Mouse (Mus musculus) left cerebral cortex, postnatal 36 days (tissue): ENCODE data around the gene Aurkaip1. TPM values are rescaled to one million over a fixed set of nuclear protein-coding genes. Genes with fewer than 3 reads are reported as not detected.
"Not testable (repeated sequence)": the region's sequence is repeated elsewhere in the genome, so short reads cannot be mapped to it uniquely, and the experiment has no call there.

Experiments
- DNase-seq, 2 experiments: peaks; one replicate each; pipeline ENCODE4 v3.0.0; 2021 to 2022; ENCODE audit warnings: low spot score in 2 of 2, mixed read lengths in 1 of 2
- intact Hi-C: fragments of 180-260 bp; cut with DNase I; formaldehyde crosslinking; loops from one replicate; pipeline ENCODE4 v1.15.1; 2025
- total RNA-seq, 2 experiments: library from RNA; stranded (reverse); gene quantifications; 2 replicates each; pipeline ENCODE4 v1.2.3; 2021

Aurkaip1 gene
- total RNA-seq: 100 to 1,000 TPM in 1 of 2 experiments, 10 to 100 TPM in 1; 88.7 to 101 TPM

DNA sequence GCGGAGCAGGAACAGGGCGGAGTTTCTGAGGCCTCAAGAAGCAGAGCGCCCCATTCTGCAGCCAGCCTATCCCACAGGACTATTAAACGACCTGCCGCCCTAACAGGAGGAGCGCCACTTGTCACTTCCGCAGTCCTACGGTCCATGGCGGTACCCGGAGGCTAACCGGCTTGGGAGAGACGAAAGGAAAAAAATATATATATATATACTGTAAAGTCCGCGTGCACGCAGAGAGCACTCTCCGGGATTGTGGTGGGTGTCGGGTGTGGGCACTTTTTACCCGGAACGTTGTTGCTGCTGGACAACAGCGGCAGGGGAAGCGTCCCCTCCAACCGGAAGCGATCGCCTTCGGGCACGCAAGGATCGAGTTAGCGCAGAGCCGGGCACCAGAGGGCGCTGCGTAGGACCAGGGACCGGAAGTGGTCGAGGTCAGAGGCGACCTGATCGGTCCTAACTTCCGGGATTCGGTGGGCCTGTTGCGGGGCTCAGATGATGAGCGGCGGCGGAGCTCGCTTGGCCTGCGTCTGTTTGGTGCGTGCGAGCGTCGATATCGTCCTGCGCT lies at the start of gene Aurkaip1:
Gene Aurkaip1, plus strand, starts transcription at position 68 of the 562 bp plus-strand sequence.
- intact Hi-C loops: loop anchor here (2.0 kb wide), 1 partner anchor 112 kb away; the partner anchor contains the start of gene Ube2j2
- peak; percentile 94 for DNase-seq

DNA sequence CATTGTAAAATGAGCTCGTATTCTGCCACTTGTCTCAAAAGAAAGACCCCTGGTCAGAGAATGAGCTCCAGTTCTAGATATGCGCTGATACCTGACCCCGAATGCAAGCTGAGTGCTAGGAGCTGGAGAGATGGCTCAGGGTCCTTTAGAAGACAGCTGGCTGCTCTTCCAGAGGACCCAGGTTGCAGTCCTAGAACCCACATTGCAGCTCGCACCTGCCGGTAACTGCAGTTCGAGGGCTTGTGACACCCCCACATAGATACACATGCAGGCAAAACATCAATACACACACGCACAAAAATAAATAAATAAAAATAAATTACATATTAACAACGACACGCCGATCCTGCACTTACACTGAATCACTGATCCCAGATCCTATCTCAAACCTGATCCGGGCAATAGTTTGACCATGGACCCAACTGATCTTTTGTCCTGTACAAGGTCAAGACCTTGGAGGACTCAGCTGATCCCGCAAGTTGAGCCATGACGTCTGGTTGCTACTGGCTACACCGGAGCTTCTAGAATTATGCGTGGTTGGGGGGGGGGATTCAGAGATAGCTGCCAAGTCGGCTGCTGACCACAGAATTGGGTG lies 47.5 kb upstream of the Aurkaip1 start:
- DNase-seq: peak in 1 of 2 experiments; percentile 7
- intact Hi-C loops: loop anchor here (2.0 kb wide), 1 partner anchor 13 kb away; no protein-coding TSS in a partner anchor

GRCm38 (mm10) chr4:155784081-155784701 lies 46.9 kb upstream of the Aurkaip1 start:
- DNase-seq: peak; percentile 82 to 83
- intact Hi-C loops: loop anchor here (2.0 kb wide), 1 partner anchor 13 kb away; no protein-coding TSS in a partner anchor

- intact Hi-C loops: loop anchor here (2.0 kb wide), 1 partner anchor 14 kb away; no protein-coding TSS in a partner anchor
- DNase-seq: no peak
Observed at GRCm38 (mm10) chr4:155785246-155785645, 45.8 kb upstream of the Aurkaip1 start.

GRCm38 (mm10) chr4:155785819-155786218 lies 45.3 kb upstream of the Aurkaip1 start, which contains the start of gene Tmem88b:
TSS of gene Tmem88b (minus strand) at chr4:155785874.
- intact Hi-C loops: loop anchor here (2.0 kb wide), 1 partner anchor 15 kb away; no protein-coding TSS in a partner anchor
- DNase-seq: no peak

DNA sequence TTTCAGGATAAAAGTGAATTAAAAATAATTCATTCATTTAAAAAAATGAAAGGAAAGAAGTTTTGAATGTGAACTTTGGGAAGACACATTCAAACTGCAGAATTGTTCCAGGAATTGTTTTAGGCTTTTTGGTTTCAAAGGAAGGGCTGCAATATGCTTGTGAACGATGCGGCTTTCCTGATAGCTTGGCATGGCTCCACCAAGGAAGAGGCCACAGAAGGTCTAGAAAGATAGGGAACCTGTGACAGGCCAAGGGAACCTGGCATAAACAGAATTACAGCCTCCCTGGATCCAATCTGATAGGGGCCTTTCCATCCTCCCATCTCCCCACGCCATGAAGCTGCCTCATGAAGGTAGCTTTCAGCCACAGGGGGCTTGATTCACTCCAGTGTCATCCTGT lies 42.8 kb upstream of the Aurkaip1 start:
- intact Hi-C loops: no loop called here
- DNase-seq: no peak

DNA sequence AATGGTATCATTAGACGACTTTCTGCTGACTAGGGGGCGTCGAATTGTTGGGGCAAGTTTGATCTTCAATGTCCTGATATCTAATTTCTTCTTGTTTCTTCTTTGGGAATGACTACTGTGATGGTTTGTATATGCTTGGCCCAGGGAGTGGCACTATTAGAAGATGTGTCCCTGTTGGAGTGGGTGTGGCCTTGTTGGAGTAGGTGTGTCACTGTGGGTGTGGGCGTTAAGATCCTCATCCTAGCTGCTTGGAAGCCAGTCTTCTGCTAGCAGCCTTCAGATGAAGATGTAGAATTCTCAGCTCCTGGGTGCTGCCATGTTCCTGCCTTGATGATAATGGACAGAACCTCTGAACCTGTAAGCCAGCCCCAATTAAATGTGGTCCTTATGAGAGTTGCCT lies 42.2 kb upstream of the Aurkaip1 start:
- DNase-seq, intact Hi-C loops: not testable (repeated sequence)

DNA sequence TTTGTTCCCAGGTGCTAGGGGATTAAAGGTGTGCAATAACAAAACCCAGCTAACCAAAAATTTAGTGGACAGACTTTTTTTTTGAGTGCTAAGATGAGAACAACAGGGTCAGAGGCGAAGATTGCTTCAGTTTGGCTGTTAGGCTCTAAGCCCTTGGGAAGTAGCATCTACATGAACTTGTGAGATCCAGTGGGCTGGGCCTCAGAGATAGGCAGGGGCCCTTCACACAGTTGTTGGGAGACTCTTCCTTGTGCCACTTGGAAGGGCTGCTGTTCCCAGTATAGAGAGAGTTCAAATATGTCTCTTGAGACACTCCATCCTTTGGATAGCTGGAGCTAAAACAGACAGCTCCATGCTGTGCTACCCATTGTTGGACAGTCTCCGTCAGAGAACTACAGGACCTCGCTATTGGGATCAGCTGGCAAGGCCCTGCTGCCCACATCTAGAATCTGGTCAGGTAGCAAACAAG lies 41.0 kb upstream of the Aurkaip1 start, which contains the start of gene Ankrd65:
Gene Ankrd65, plus strand, starts transcription at position 419 of the 469 bp plus-strand sequence.
- intact Hi-C loops: no loop called here
- DNase-seq: no peak

- DNase-seq: no peak
- intact Hi-C loops: no loop called here
Observed at GRCm38 (mm10) chr4:155790650-155791161, 40.4 kb upstream of the Aurkaip1 start.

- DNase-seq: no peak
- intact Hi-C loops: no loop called here
Observed at GRCm38 (mm10) chr4:155791240-155791933, 39.7 kb upstream of the Aurkaip1 start.

DNA sequence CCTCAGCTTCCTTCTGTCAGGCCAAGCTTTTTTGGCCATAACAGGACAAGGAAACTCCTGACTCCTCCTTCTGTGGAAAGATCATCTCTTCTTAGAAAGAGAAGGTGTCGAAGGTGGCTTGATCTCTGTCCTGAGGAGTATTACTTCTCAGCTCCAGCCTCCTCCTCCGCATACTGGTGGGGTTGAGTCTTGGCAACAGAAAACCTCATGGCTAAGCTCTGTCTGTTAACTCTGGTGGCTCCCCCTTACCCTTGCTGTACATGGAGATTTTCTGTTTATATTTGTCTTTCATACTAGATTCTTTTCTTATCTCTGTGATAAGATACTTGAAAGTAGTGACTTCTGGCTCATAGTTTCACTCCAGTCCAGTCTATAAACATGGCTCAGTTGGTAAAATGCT lies 37.3 kb upstream of the Aurkaip1 start:
- no peak for DNase-seq
- intact Hi-C loops: no loop called here

- DNase-seq: no peak
- intact Hi-C loops: no loop called here
Observed at GRCm38 (mm10) chr4:155802075-155802474, 29.0 kb upstream of the Aurkaip1 start.

DNA sequence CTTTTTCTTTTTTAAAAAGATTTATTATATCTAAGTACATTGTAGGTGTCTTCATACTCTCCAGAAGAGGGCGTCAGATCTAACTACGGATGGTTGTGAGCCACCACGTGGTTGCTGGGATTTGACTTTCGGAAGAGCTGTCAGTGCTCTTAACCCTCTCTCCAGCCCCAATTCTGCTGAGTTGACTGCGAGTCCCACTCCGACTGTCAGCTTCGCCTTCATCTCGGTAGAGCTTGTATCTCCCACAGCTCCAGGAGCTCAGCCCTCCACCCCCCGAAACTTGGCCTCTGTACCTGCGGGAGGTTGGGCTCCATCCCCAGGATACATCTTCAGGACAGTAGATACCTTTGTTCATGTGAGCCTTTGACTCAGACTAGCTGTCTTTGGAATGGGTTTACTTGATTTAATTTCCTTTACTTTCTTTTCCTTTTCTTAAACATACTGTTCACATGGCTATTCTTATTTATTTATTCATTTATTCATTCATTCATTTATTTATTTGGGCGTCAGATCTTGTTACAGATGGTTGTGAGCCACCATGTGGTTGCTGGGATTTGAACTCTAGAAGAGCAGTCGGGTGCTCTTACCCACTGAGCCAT lies 28.2 kb upstream of the Aurkaip1 start, which contains the start of gene Mrpl20:
Gene Mrpl20, plus strand, starts transcription at position 138 of the 599 bp plus-strand sequence.
- intact Hi-C loops: no loop called here
- DNase-seq: no peak

GRCm38 (mm10) chr4:155803340-155804041 lies 27.6 kb upstream of the Aurkaip1 start:
- intact Hi-C loops: no loop called here
- peak; percentile 95 for DNase-seq

- intact Hi-C loops: no loop called here
- no peak for DNase-seq
Observed at GRCm38 (mm10) chr4:155807841-155808240, 23.2 kb upstream of the Aurkaip1 start.

DNA sequence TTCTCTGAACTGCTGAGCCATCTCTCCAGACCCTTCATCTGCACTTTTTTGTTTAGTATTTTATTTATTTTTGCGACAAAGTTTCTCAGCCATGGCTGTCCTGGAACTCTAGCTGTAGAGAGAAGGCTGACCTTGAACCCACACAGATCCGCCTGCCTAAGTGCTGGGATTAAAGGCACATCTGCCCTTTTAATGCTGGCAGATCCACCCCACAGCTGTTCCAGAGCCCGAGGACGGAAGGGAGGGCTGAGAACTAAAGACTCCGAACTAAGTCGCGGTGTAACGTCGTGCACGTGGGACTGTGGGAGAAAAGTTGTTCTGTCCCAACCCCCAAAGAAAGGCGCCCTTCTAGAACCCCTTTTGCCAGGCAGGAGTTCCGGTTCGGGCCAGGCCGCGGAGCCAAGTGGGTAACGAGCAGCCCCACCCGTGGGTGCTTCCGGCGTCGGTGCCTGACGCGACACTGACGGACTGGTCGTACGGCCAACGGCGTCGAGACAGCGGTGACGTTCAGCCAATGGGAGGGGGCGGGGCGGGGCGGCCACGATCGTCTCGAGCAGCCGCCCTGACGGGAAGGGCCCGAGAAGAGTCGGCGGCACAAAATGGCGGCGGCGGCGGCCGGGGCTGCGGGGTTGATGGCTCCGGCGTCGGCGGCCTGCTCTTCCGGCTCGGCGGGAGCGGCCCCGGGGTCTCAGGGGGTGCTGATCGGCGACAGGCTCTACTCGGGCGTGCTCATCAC lies 19.0 kb upstream of the Aurkaip1 start, which contains the start of gene Ccnl2:
Gene Ccnl2, plus strand, starts transcription at position 561 of the 736 bp plus-strand sequence.
- intact Hi-C loops: no loop called here
- peak; percentile 91 to 92 for DNase-seq

GRCm38 (mm10) chr4:155812665-155813181 lies 18.3 kb upstream of the Aurkaip1 start:
- intact Hi-C loops: no loop called here
- DNase-seq: no peak

DNA sequence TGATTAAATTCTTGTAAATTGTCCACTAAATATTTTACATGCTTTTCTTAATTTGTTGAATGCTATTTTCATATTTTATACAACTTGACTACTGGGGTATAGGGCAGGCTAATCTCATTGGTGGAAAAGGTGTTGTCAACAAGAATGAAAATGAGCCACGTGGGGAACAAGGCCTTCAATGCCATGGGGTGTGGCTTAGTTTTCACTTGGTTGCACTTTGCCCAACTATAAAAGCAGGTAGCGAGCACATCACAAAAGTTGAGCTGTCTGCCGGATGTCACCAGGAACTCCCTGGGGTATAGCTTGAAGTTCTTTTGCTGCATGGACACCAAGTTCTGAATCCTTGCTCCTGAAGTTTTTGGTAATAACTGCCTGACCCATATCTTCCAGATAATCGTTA lies 13.5 kb upstream of the Aurkaip1 start:
- no peak for DNase-seq
- intact Hi-C loops: no loop called here
